Mouse (Mus musculus): Measurements from ENCODE around the gene Usp43.

The Usp43 gene

DNA sequence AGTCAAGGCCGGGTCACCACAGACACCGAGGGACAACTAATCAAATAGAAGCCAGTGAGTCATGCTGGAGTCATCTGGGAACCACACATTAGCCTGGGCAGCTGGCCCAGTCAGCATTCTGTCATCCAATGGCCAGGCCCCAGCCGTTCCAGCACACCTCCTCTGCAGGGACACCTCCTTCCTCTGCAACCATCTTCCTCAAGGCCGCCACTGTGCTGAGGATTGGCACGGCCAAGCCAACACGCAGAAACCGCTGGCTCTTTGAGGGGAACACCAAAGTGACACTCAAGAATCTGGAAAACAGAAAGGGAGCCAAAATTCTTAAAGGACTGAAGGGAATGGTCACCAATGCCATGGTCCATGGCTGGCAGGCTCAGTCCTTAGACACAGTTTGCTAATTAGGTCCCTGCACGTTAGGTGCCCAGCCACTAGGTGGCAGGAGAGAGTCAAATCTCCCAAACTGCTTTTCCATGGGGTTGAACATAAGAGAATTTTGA, 24.8 kb downstream of the Usp43 start:
- DNase-seq (ENCODE audit: low spot score) = peak; percentile 63

DNA sequence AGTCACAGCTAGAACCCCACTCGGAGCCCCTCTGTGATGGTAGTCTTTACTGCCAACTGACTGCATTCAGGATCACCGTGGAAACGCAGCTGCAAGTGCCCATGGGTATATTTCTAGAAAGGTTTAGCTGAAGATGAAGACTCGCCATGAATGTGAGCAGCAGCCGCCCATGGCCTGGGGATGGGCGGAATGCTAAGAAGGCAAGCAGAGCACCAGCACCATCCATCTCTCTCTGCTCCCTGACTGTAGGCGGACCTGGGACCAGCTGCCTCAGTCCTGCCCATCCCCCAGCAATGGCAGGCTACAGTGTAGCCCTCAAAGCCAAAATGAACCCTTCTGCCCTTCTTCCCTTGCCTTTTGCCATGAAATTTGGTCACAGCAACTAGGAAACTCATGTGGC, 26.3 kb downstream of the Usp43 start:
- no peak for DNase-seq (ENCODE audit: low spot score)

DNA sequence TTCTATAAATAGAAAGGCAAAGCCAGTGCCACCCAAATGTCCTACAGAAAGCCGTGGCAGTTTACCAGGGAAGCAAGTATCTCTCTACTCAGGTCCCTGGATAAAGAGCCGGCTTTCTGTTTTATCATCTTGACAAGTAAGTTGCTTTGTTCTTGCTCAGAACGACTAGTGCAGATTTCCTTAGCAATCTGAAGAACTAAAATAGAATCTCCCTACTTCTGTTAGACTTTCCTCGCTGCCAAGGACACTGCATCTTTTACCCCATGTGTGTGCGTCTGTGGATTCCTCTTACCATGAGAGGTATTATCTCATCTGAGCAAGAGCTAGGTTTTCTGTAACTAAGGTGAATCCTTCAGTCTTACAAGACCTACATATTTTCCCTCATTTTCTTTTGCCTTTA, 33.4 kb downstream of the Usp43 start:
- DNase-seq (ENCODE audit: low spot score) = no peak

DNA sequence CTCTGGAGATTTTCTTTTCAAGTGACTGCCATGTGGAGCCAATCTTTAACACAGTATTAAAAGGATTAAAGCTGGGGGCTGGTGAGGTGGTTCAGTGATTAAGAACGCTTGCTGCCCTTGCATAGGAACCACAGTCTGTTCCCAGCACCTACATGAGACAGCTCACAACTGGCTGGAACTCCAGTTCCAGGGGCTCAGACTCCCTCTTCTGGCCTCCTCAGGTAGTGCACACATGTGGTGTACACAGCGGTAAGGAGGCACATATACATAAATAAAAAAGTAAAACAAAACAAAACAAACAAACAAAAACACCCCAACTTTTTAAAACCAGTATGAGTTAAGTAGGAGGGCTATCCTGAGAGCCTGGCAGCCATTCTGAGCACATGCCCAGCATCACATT, 36.0 kb downstream of the Usp43 start:
- no peak for DNase-seq (ENCODE audit: low spot score)

DNA sequence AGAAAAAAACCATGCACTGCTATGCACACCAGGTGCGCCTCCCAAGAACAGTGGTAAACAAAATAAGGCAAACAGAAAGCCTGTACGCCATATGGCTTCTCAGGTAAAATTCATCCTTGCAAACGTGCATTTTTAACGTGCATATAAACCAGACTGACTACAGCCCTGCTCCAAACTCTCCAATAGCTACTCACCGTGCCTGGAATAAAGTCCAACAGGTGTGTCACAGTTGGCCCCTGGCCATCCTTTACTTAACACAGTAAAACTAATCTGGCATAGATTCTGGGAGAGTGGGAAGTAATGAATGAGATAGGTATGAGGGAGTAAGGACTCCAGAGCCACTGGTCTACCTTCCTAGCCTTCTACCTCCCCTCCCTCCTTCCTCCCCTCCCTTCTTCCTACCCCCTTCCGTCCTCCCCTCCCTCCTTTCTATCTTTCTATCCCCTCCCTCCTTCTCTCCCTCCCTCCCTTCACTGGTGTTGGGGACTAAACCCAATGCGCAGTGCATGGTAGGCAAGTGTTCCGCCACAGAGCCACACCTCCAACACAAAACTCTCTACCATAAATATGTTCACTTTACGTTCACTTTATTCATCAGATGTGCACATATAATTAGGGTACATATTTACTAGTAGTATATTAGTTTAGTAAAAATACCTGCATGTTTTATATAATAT, 56.3 kb downstream of the Usp43 start:
- DNase-seq (ENCODE audit: low spot score) = no peak

DNA sequence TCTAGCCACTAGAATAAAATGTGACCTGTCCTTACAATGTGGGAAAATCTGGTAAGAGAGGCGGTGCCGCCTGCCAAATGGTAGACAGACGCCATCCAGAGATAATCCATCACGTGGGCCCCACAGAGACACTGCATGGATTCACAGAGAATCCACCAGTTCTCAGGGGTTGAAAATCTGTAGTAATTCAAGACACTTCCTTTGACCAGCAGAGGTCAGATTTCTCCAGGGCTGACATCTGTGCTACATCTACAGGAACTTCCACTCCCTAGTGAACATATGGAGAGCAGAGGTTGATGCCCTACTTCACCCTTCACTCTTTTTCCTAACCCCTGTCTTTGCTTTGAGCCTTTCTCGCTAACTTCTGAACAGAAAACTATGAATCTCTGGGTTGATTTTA, 56.9 kb downstream of the Usp43 start:
- DNase-seq (ENCODE audit: low spot score) = no peak

DNA sequence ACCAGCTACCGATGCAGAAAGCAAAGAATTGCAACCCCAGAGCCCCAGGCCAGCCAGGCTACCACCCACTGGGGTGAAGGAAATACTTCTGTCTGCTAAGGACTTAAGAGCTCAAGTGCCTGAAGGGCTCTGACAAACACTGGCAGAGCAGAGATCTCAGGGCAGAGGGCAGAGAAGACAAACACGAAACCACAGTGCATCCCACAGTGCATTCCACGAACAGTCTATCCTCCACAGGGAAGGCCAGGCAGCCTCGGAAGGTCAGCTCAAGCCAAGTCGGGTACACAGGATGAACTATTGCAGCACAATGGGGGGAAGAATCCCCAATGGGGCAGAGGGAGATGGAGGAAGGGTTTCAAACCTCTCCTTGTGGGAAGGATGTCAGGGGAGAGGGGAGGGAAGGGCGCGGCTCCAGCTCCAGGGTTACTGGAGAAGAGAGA, 60.5 kb downstream of the Usp43 start:
- DNase-seq (ENCODE audit: low spot score) = no peak

DNA sequence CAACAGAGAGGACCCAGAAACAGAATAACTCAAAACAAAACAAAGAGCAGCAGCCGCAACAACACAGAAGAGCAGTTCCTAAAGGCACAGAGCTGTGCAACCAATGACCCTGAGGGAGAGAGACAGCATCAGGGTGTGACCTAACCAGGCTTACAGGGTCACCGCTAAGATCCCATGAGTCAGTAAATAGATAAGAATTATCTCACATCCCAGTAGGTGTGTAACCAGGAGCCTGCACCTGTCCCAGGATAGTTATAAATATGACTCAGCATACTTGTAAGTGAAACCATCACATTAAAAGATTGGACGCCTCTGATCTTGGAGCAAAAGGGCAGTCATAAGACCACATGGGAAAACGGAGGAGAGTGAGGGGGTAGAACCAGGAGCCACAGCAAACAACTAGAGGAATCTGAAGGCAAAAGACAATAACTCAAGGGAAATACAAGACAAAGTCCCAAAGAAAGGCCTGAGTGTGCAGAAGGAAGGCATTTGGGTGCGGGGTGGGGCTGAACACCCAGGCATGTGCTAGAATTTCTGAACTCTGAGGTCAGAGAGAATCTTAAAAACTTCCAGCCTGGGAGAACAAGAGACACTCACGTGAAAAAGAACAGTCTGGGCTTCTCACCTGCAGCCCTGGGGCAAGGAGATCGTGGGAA, 61.1 kb downstream of the Usp43 start:
- DNase-seq (ENCODE audit: low spot score) = no peak

DNA sequence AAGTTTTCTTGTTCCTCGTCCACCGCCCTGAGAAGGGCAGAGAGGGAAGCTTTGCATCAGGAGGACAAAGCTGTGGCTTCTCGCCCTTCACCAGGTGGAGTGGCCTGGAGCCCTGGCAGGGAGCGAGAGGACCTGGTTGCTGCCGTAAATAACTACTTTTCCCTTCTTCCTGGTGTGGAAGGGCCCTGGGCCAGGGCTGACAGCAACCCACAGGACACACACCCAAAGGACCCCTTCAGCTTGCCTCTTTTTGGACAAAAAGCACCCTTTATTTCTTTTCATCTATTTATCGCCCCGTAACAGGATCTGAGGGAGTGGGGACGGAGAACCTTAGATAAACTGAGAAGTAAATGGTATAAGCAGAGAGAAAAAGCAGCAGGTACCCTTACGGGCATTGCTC, 63.4 kb downstream of the Usp43 start:
- DNase-seq (ENCODE audit: low spot score) = no peak

DNA sequence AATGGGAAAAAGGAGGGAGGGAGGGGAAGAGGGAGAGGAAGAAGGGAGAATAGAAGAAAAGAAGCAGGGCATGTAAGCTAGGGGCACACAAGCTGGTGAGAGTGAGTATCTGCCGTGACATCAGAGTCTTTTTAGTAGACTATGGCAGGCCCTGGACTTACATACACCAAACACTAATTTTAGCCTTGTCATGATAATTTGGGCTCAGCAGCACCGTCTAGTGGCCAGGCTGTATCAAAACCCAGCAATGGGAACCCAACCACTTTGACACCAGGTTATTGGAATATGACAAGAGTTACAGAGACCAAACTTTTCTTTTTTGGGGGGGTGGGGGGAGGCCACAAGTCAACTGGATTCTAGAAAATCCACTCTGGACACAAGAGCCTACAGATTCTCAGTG, 66.9 kb downstream of the Usp43 start:
- DNase-seq (ENCODE audit: low spot score) = peak; percentile 17

DNA sequence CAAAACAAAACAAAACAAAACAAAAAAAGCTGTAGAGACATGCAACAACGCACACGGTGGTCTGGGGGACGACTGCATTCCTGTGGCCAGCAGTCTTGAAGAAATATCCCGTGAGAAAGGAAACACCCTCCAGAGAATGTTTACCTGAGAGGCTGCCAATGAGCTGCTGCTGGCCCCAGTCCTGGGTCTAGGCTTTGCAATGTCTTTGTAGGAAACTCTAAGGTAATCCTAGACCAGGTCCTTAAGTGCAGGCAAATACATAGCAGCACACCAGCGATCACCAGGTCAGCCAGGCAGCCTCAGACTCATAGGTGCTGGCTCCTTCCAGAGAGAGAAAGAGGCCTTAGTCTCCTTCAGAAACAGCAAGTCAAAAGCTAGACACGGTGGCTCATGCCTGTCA, 68.0 kb downstream of the Usp43 start:
- DNase-seq (ENCODE audit: low spot score) = no peak

DNA sequence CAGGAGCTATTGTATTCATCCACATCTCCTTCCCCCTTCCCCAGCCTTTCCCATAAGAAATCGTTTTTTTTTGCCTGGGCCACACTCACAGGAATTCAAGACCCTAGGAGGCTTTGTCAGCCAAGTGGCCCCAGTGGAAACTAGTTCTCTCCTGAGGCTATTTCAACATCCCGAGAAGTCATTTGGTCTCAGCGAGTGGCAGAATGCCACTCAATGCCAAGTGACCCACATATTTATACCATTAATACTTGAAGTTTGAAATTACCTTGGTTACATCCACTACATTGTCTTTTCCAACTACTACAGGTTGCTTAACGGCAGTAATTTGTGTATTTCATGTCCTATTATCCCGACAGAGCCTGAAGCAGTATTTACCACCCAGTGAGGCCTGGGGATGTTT, 70.2 kb downstream of the Usp43 start:
- no peak for DNase-seq (ENCODE audit: low spot score)

DNA sequence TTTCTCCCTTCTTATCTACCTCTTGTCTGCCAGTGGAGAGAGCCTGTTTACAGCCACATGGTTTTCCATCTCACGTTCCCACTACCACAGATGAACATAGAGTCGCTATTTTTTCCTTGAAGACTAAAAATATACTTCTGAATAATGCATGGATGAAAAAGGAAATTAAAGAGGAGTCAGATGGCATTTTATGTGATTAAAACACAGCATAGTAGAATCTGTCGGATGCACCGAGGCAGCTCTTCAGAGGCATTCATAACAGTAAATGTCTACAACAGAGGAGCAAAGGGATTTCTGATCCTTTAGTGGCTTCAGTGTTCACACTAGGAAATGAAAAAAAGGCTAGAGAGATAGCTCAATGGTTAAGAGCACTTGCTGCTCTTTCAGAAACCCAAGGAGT, 76.8 kb downstream of the Usp43 start:
- DNase-seq (ENCODE audit: low spot score) = no peak

DNA sequence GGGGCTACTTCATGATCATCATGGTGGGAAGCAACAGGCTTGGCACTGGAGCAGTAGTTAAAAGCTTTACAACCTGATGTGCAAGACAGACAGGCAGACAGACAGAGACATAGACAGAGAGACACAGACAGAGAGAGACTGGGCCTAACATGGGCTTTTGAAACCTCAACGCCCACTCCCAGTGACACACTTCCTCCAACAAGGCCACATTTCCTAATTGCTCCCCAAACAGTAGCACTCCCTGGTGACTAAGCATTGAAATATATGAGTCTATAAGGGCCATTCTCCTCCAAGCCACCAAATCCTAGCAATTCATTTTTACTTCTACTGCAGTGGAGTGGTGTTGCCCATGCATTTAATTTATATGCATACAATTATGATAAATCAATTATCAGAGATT, 82.1 kb downstream of the Usp43 start:
- no peak for DNase-seq (ENCODE audit: low spot score)

DNA sequence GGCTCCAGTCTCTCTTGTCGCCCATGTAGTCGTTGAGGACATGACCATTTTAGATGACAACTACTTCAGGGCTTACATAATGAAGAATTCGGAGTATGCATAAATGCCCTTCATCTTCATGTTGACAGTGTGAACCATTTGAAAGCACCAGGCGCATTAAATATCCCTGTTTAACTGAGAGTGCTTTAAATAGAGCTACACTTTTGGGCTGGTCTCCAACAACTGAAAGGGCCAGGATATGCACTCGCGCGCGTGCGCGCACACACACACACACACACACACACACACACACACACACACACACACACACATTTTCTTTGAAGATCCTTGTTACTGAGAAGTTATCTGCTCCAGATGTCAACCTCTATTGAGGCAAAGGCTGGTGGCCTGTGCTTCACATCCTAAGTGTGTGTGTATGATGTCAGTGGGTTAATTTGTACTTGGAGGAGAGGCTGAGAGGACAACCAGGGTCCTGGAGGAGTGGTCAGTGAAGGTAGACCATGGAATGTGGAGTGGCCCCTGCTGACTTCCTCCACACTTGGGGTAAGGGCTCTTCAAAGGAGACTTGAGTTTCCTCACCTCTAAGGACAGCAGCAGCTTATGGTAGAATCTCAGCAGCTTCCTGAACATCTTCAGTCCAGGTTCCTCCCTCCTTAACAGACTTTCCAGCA, 86.4 kb downstream of the Usp43 start:
- DNase-seq (ENCODE audit: low spot score) = no peak

DNA sequence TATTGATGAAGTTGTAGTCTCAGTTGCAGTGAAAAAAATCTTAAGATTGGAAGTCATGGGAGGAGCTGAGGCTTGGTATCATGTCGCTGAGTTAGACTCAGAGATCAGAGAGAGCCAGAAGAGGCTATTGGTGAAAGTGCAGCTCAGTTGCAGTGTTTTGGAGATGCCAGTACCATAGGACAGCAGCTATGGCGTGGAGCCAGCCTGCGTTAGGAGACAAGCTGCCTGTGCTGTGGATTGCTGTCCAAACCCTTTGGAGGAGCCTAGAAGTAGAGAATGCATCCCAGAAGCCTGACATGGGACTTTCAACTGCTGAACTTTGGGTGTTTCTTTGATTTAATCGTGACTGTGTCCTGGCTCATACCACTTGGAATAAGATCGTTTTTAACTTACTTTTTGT, 90.1 kb downstream of the Usp43 start:
- DNase-seq (ENCODE audit: low spot score) = no peak

DNA sequence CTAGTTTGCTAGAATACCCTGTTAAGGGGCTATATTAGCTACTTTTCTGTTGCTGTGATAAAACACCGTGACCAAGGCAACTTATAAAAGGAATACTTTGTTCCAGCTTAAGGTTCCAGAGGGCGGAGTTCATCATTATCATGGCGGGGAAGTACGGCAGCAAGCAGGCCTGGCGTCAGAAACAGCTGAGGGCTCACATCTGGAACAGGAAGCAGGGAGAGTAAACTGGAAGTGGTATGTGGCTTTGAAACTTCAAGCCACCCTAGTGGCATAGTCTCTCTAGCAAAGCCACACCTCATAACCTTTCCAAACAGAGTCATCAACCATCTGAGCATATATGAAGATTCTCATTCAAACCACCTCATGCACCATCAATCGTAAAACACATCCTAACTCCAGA, 92.4 kb downstream of the Usp43 start:
- DNase-seq (ENCODE audit: low spot score) = no peak

DNA sequence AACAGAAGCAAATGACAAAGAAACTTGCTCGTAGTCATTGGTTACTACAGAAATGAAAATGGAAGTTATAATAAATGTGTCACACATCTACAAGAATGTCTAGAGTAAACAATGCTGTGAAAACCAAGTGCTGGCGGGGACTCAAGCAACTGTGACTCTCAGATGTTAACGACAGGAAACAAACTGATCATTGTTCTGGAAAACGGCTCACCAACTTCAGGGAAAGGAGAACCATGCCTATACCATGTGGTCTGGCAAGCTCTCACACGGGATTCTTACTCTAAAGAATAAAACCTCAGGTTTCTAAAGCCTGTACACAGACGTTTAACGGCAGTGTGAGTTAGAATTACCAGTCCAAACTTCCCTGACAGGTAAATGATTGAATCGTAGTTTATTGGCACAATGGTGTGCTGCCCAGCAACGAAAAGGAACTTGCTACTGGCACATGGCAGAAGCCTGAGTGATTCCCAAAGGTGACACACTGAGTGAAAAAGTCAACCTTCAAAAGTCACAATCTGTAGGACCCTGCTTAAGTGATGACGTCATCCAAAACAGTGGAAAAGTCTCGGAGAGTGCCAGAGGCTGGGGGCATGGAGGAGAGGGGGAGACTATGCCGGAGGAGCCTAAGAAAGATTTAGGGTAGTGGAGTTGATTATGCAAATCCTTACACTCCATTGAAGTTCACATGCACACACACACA, 93.4 kb downstream of the Usp43 start:
- DNase-seq (ENCODE audit: low spot score) = no peak

DNA sequence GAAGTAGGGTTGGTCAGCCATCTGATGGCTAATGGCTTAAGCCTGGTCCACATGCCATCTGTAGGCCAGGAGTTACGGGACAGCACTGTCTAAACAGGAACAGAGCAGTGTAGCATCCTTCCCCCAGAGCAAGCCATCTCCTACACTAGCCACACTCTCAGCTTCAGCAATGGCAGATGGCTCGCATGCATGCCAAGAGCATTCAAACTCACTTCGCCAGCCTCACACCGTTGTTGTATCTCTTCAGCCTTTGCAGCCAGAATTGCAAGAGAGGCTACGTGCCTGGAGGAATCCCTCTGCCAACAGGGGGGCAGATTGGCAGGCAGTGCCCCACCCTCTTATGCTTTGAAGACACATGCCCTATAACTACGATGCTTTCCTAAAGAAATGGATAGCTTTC, 100.4 kb downstream of the Usp43 start:
- no peak for DNase-seq (ENCODE audit: low spot score)

DNA sequence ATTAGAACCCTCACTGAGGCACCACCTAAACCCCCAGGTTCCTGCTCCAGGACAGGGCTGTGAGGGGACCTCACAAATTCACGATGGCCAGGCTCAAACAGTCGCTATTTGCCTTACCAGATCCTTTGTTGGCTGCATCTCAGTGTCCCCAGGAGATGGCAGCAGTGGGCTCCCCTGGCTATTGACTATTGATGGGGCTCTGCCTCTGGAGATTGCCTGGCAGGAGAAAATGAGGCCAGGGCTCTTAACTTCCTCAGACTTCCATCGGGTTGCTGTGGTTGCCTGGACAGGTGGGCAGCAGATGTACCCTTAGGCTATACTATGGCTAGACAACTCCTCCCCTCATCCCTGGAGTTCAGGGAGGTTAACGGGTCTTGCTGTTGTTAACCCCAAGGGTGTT, 101.7 kb downstream of the Usp43 start:
- peak; percentile 36 for DNase-seq (ENCODE audit: low spot score)

DNA sequence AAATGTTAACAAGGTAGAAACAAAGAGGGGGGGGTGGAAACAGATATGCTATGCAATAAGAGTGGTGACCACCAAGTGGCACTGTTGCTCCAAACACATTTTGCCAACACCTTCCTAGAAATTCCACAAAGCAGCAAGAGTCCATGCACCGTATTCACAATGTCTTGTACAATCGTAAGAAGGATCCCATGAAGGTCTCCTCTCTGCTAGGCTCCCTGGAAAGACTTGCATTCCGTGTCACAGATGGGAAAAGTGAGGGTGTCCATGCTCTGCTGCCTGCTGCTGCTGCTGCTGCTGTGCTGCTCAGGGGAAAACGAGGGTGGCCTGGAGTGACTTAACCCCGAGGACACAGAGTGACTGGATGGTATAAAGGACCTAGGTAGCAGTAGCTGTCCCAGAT, 102.3 kb downstream of the Usp43 start:
- no peak for DNase-seq (ENCODE audit: low spot score)

DNA sequence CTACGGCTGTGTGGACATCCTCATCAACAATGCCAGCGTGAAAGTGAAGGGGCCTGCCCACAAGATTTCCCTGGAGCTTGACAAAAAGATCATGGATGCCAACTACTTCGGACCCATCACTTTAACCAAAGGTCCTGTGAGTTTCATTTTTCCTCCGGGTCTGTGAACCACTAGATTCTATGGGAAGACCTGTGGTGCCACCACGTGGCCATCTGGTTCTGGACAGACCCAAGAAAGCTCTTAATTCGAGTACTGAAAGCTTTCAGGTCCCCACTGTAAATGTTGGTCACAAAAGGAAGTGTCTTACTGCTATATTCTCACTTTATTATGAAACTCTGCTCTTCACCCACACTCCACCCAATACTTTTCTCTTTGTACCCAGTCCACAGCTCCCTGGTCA, 110.4 kb downstream of the Usp43 start:
- no peak for DNase-seq (ENCODE audit: low spot score)

DNA sequence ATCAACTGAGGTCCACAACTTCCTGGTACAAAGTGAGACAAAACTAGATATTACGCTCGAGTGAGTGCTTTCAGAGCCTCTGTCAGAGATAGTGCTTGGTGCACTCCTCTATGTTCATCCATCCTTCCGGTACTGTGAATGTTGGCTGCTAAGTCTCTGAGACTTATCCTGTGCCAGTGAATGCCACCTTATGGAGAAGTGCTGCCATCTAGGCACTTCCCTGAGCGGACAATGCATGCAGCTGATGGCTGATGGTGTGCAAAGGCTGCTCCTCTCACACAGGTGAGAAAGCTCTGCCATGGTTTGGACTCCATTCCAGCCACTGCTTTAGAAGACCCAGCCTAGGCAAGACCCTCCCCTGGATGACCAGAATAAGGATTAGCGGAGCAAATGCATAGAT, 113.9 kb downstream of the Usp43 start:
- no peak for DNase-seq (ENCODE audit: low spot score)
